Mouse (Mus musculus) CH12.LX (cell line): ENCODE measurements around the gene Apba3. TPM values are rescaled to one million over a fixed set of nuclear protein-coding genes. Genes with fewer than 3 reads are reported as not detected.
A peak's percentile ranks its signal among the peaks of the same experiment; 100 is the strongest.

Experiments used
- DNase-seq: peaks from one replicate; pipeline ENCODE4 v3.0.0-alpha.2; 2013; ENCODE audit errors: extremely low read depth
- H3K27ac ChIP-seq: 2 replicates; pipeline ENCODE4 v1.5.1; 2012; ENCODE audit warnings: low read depth, mild to moderate bottlenecking, control low read depth, moderate library complexity; ENCODE audit not compliant: insufficient read depth
- H3K27me3 ChIP-seq: replicated peaks from 2 replicates; pipeline ENCODE3; 2012; ENCODE audit warnings: inconsistent platforms
- H3K36me3 ChIP-seq, 2 experiments: replicated peaks in 1 of 2; 2 replicates each; pipeline versions ENCODE3 to v1.6.1; 2012; ENCODE audit warnings: inconsistent platforms in 1 of 2, low read length in 1 of 2, mild to moderate bottlenecking in 1 of 2, mixed read lengths in 1 of 2, moderate library complexity in 1 of 2; ENCODE audit not compliant: control insufficient read depth in 1 of 2, insufficient read depth in 1 of 2
- H3K4me1 ChIP-seq, 2 experiments: 2 replicates each; pipeline ENCODE4 v1.6.1; 2012; ENCODE audit warnings: inconsistent platforms in 1 of 2, moderate library complexity in 1 of 2; ENCODE audit not compliant: insufficient read depth in 2 of 2, control insufficient read depth in 1 of 2
- H3K4me2 ChIP-seq: 2 replicates; pipeline ENCODE4 v1.6.1; 2012; ENCODE audit warnings: low read depth, mild to moderate bottlenecking, control low read depth; ENCODE audit not compliant: poor library complexity, insufficient read depth, severe bottlenecking
- H3K4me3 ChIP-seq, 3 experiments: fragments of 150-350 bp in 1 of 3; sonication (generic) in 1 of 3; replicated peaks in 1 of 3; 2 replicates each; pipeline versions ENCODE3 to v1.5.1; 2011 to 2012; ENCODE audit warnings: low read depth in 2 of 3, low read length in 2 of 3, mild to moderate bottlenecking in 2 of 3, moderate library complexity in 2 of 3, control low read depth in 1 of 3, improper control_type of control experiment in 1 of 3, inconsistent platforms in 1 of 3, mixed read lengths in 1 of 3; ENCODE audit not compliant: poor library complexity in 1 of 3
- H3K79me2 ChIP-seq: replicated peaks from 2 replicates; pipeline ENCODE4 v1.6.1; 2012; ENCODE audit warnings: mild to moderate bottlenecking, moderate library complexity; ENCODE audit not compliant: control insufficient read depth, poor library complexity, insufficient read depth, severe bottlenecking; ENCODE audit errors: extremely low read depth
- H3K9ac ChIP-seq: 2 replicates; pipeline ENCODE4 v1.6.1; 2012; ENCODE audit warnings: low read depth, mild to moderate bottlenecking, control low read depth, moderate library complexity; ENCODE audit not compliant: insufficient read depth
- H3K9me3 ChIP-seq: replicated peaks from 2 replicates; pipeline ENCODE3; 2012; ENCODE audit warnings: low read length, inconsistent platforms, mixed read lengths
- BHLHE40 ChIP-seq: IDR thresholded peaks from 2 replicates; pipeline ENCODE4 v1.6.1; 2011; ENCODE audit warnings: mild to moderate bottlenecking, low read depth, low read length, improper control_type of control experiment
- CHD1 ChIP-seq: IDR thresholded peaks from 2 replicates; pipeline ENCODE4 v1.6.1; 2012; ENCODE audit warnings: low read depth, low read length, improper control_type of control experiment, inconsistent platforms
- CHD2 ChIP-seq: IDR thresholded peaks from 2 replicates; pipeline ENCODE4 v1.6.1; 2011; ENCODE audit warnings: low read length, improper control_type of control experiment
- CTCF ChIP-seq, 2 experiments: IDR thresholded peaks in 1 of 2; conservative IDR thresholded peaks in 1 of 2; 2 replicates each; pipeline ENCODE4 v1.5.1; 2011 to 2012; ENCODE audit warnings: low read depth in 2 of 2, low read length in 2 of 2, improper control_type of control experiment in 1 of 2, inconsistent platforms in 1 of 2, mild to moderate bottlenecking in 1 of 2, moderate library complexity in 1 of 2
- E2F4 ChIP-seq: IDR thresholded peaks from 2 replicates; pipeline ENCODE4 v1.6.1; 2011; ENCODE audit warnings: low read depth, low read length, improper control_type of control experiment; ENCODE audit not compliant: insufficient replicate concordance
- ELF1 ChIP-seq: IDR thresholded peaks from 2 replicates; pipeline ENCODE4 v1.6.1; 2014; ENCODE audit warnings: low read depth, mild to moderate bottlenecking, inconsistent platforms, low read length, improper control_type of control experiment
- EP300 ChIP-seq: IDR thresholded peaks from 2 replicates; pipeline ENCODE4 v1.6.1; 2011; ENCODE audit warnings: low read length, improper control_type of control experiment
- ETS1 ChIP-seq: conservative IDR thresholded peaks from 2 replicates; pipeline ENCODE4 v1.6.1; 2012; ENCODE audit warnings: low read depth, mild to moderate bottlenecking, inconsistent platforms, low read length, improper control_type of control experiment, moderate library complexity
- GABPA ChIP-seq: IDR thresholded peaks from 2 replicates; pipeline ENCODE4 v1.6.1; 2012; ENCODE audit warnings: low read depth, low read length, improper control_type of control experiment, inconsistent platforms; ENCODE audit not compliant: insufficient replicate concordance
- HCFC1 ChIP-seq: IDR thresholded peaks from 2 replicates; pipeline ENCODE4 v1.6.1; 2012; ENCODE audit warnings: low read depth, mild to moderate bottlenecking, inconsistent platforms, low read length, improper control_type of control experiment
- IRF4 ChIP-seq: IDR thresholded peaks from 2 replicates; pipeline ENCODE4 v1.6.1; 2014; ENCODE audit warnings: low read depth, mild to moderate bottlenecking, inconsistent platforms, low read length, improper control_type of control experiment
- JUN ChIP-seq: IDR thresholded peaks from 2 replicates; pipeline ENCODE4 v1.6.1; 2011; ENCODE audit warnings: low read depth, mild to moderate bottlenecking, low read length, improper control_type of control experiment, moderate library complexity; ENCODE audit not compliant: insufficient read depth
- JUND ChIP-seq: conservative IDR thresholded peaks from 2 replicates; pipeline ENCODE4 v1.6.1; 2011; ENCODE audit warnings: low read depth, low read length, improper control_type of control experiment
- KAT2A ChIP-seq: IDR thresholded peaks from 2 replicates; pipeline ENCODE4 v1.6.1; 2012; ENCODE audit warnings: low read length, improper control_type of control experiment, inconsistent platforms; ENCODE audit not compliant: insufficient replicate concordance
- MAFK ChIP-seq: IDR thresholded peaks from 2 replicates; pipeline ENCODE4 v1.6.1; 2011; ENCODE audit warnings: low read length, improper control_type of control experiment; ENCODE audit not compliant: insufficient replicate concordance
- MAX ChIP-seq: IDR thresholded peaks from 2 replicates; pipeline ENCODE4 v1.6.1; 2011; ENCODE audit warnings: low read length, improper control_type of control experiment
- MAZ ChIP-seq: IDR thresholded peaks from 2 replicates; pipeline ENCODE4 v1.6.1; 2012; ENCODE audit warnings: low read depth, mild to moderate bottlenecking, inconsistent platforms, low read length, improper control_type of control experiment, moderate library complexity
- MEF2A ChIP-seq: IDR thresholded peaks from 2 replicates; pipeline ENCODE4 v1.6.1; 2014; ENCODE audit warnings: low read depth, mild to moderate bottlenecking, inconsistent platforms, low read length, improper control_type of control experiment, borderline replicate concordance
- MXI1 ChIP-seq: IDR thresholded peaks from 2 replicates; pipeline ENCODE4 v1.6.1; 2011; ENCODE audit warnings: mild to moderate bottlenecking, low read depth, low read length, improper control_type of control experiment
- MYC ChIP-seq: IDR thresholded peaks from 2 replicates; pipeline ENCODE4 v1.6.1; 2011; ENCODE audit warnings: low read depth, mild to moderate bottlenecking, improper control_type of control experiment, low read length
- NELFE ChIP-seq: IDR thresholded peaks from 2 replicates; pipeline ENCODE4 v1.6.1; 2011; ENCODE audit warnings: low read depth, low read length, improper control_type of control experiment
- NRF1 ChIP-seq: IDR thresholded peaks from 2 replicates; pipeline ENCODE4 v1.6.1; 2014; ENCODE audit warnings: low read depth, mild to moderate bottlenecking, inconsistent platforms, low read length, improper control_type of control experiment, moderate library complexity
- PAX5 ChIP-seq: IDR thresholded peaks from 2 replicates; pipeline ENCODE4 v1.6.1; 2012; ENCODE audit warnings: low read length, inconsistent platforms, mixed read lengths
- POLR2A ChIP-seq: IDR thresholded peaks from 2 replicates; pipeline ENCODE4 v1.6.1; 2011; ENCODE audit warnings: low read depth, mild to moderate bottlenecking, improper control_type of control experiment, low read length
- POLR2AphosphoS2 ChIP-seq: IDR thresholded peaks from 2 replicates; pipeline ENCODE4 v1.6.1; 2011; ENCODE audit warnings: low read depth, low read length, improper control_type of control experiment
- RAD21 ChIP-seq: IDR thresholded peaks from 2 replicates; pipeline ENCODE4 v1.6.1; 2011; ENCODE audit warnings: low read depth, mild to moderate bottlenecking, low read length, improper control_type of control experiment, moderate library complexity
- RCOR1 ChIP-seq: conservative IDR thresholded peaks from 2 replicates; pipeline ENCODE4 v1.6.1; 2012; ENCODE audit warnings: low read depth, mild to moderate bottlenecking, inconsistent platforms, low read length, improper control_type of control experiment
- SIN3A ChIP-seq: IDR thresholded peaks from 2 replicates; pipeline ENCODE4 v1.6.1; 2012; ENCODE audit warnings: low read length, improper control_type of control experiment, inconsistent platforms
- SMC3 ChIP-seq: IDR thresholded peaks from 2 replicates; pipeline ENCODE4 v1.6.1; 2011; ENCODE audit warnings: low read depth, low read length, improper control_type of control experiment
- TBP ChIP-seq: conservative IDR thresholded peaks from 2 replicates; pipeline ENCODE4 v1.6.1; 2011; ENCODE audit warnings: low read depth, low read length, improper control_type of control experiment
- TCF12 ChIP-seq: IDR thresholded peaks from 2 replicates; pipeline ENCODE4 v1.6.1; 2014; ENCODE audit warnings: low read depth, mild to moderate bottlenecking, inconsistent platforms, low read length, improper control_type of control experiment
- UBTF ChIP-seq: IDR thresholded peaks from 2 replicates; pipeline ENCODE4 v1.6.1; 2012; ENCODE audit warnings: low read depth, mild to moderate bottlenecking, inconsistent platforms, low read length, improper control_type of control experiment, moderate library complexity
- USF1 ChIP-seq: IDR thresholded peaks from 2 replicates; pipeline ENCODE4 v1.6.1; 2014; ENCODE audit warnings: low read depth, mild to moderate bottlenecking, inconsistent platforms, low read length, improper control_type of control experiment
- USF2 ChIP-seq: conservative IDR thresholded peaks from 2 replicates; pipeline ENCODE4 v1.6.1; 2011; ENCODE audit warnings: low read depth, low read length, improper control_type of control experiment
- ZC3H11A ChIP-seq: IDR thresholded peaks from 2 replicates; pipeline ENCODE4 v1.6.1; 2012; ENCODE audit warnings: low read depth, mild to moderate bottlenecking, inconsistent platforms, low read length, improper control_type of control experiment
- ZKSCAN1 ChIP-seq: IDR thresholded peaks from 2 replicates; pipeline ENCODE4 v1.6.1; 2012; ENCODE audit warnings: low read depth, inconsistent platforms, low read length, improper control_type of control experiment, borderline replicate concordance
- ZMIZ1 ChIP-seq: IDR thresholded peaks from 2 replicates; pipeline ENCODE4 v1.6.1; 2012; ENCODE audit warnings: low read depth, mild to moderate bottlenecking, inconsistent platforms, low read length, improper control_type of control experiment
- ZNF384 ChIP-seq: IDR thresholded peaks from 2 replicates; pipeline ENCODE4 v1.6.1; 2012; ENCODE audit warnings: low read depth, low read length, improper control_type of control experiment, inconsistent platforms
- dilution Hi-C: fragments of 300-500 bp; cut with MboI; formaldehyde crosslinking; loops from 2 replicates; pipeline ENCODE4 v1.14.3; 2020; ENCODE audit warnings: low sequenced_read_pairs; ENCODE audit not compliant: extremely low pct_unique_long_range_greater_than_20kb, extremely low pct_ligation_motif_present
- in situ Hi-C: fragments of 300-500 bp; cut with MboI; formaldehyde crosslinking; loops from 3 replicates; pipeline ENCODE4 v1.14.3; 2019; ENCODE audit warnings: low sequenced_read_pairs, low pct_ligation_motif_present, low pct_unique_long_range_greater_than_20kb, mixed read lengths
- polyA plus RNA-seq: library from polyadenylated mRNA; unstranded; fragments of >175 nt; gene quantifications from 2 replicates; pipeline ENCODE4 v1.2.1, GENCODE M21; 2012; ENCODE audit warnings: low read depth; ENCODE audit not compliant: insufficient read length
- total RNA-seq, 2 experiments: library from RNA; depleted of rRNA; stranded (reverse); fragments of 300-350 nt in 1 of 2; fragments of >200 nt in 1 of 2; gene quantifications; 2 replicates each; pipeline ENCODE4 v1.2.3; 2012 to 2014

The Apba3 gene
- total and polyA plus RNA-seq, 3 experiments: 40.2 to 149 (median 47.4) TPM

- Histone ChIP-seq H3K27me3 (no peaks in the 10 kb centered on the region), H3K4me1 (peaks cover 12 to 23% of the 10 kb centered on the region in 2 experiments), H3K36me3 (peaks cover 16 to 73% of the 10 kb centered on the region in 2 experiments), H3K27ac (no peak overlapping the region), H3K9ac (no peak overlapping the region), H3K4me3 (no peak overlapping the region), H3K4me2 (no peak overlapping the region), H3K79me2 (no peaks in the 10 kb centered on the region), H3K9me3 (no peaks in the 10 kb centered on the region)
- dilution Hi-C loops (no loop called here), in situ Hi-C loops (no loop called here)
- DNase-seq: peak; percentile 69
- TF ChIP-seq USF2 (no peak), MAZ (0 out of 2 replicates have a peak, but pooled peaks have one; percentile 40), NELFE (0 out of 2 replicates have a peak, but pooled peaks have one; percentile 37), RAD21 (peak; percentile 73), RCOR1 (no peak), ZC3H11A (no peak), IRF4 (0 out of 2 replicates have a peak, but pooled peaks have one; percentile 37), MAX (no peak), PAX5 (no peak), HCFC1 (peak; percentile 38; the same call in 1 of the 2 replicates), USF1 (no peak), JUND (no peak), E2F4 (no peak), KAT2A (no peak), ELF1 (peak; percentile 79), EP300 (no peak), JUN (no peak), BHLHE40 (peak; percentile 48; the same call in 1 of the 2 replicates), MYC (no peak), TBP (no peak), ZNF384 (no peak), TCF12 (no peak), ETS1 (no peak), CTCF (conservative IDR thresholded peaks at IDR 0.05 in 1 of 2, IDR thresholded peaks at IDR 0.05 in 1 of 2; ENCODE audit: low read depth in 2 of 2, low read length in 2 of 2) (peak; percentile 75 to 84), MAFK (no peak), POLR2AphosphoS2 (no peak), MEF2A (no peak), ZKSCAN1 (no peak), MXI1 (0 out of 2 replicates have a peak, but pooled peaks have one; percentile 24), CHD1 (no peak), POLR2A (no peak), SMC3 (peak; percentile 68), GABPA (no peak), ZMIZ1 (0 out of 2 replicates have a peak, but pooled peaks have one; percentile 23), CHD2 (peak; percentile 77), NRF1 (no peak), SIN3A (peak; percentile 54; the same call in 1 of the 2 replicates), UBTF (no peak)
Observed at GRCm38 (mm10) chr10:81244595-81244994, 22.2 kb upstream of the Apba3 start.
